Mouse (Mus musculus) embryonic fibroblast, embryonic 13.5 days (primary cell): Measurements from ENCODE around the gene Isy1.

Source experiments
- CTCF ChIP-seq: IDR thresholded peaks from 2 replicates; pipeline ENCODE4 v1.5.1; 2011; ENCODE audit warnings: mild to moderate bottlenecking, control low read depth, low read length, moderate library complexity, borderline replicate concordance; ENCODE audit not compliant: insufficient read depth
- POLR2A ChIP-seq: IDR thresholded peaks from 2 replicates; pipeline ENCODE4 v1.6.1; 2011; ENCODE audit warnings: low read depth, mild to moderate bottlenecking, control low read depth, low read length, moderate library complexity

DNA sequence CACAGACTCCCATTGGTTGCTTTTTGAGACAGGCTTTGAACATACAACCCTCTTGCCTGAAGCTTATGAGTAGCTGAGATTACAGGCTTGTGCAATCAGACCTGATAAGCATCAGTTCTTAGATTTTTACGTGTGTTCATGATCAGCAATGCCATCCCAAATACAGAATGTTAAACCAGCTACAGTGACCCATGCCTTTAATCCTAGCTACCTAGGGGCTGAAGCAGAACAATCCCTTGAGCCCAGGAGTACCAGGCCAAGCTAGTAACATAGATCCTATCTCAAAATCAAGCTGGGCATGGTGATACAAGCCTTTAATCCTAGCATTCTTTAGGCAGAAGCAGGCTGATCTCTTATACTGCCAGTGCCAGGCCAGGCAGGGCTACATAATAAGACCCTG lies 34.6 kb downstream of the Isy1 start:
- TF ChIP-seq POLR2A (no peak), CTCF (no peak)
